Mouse (Mus musculus) liver, embryonic 14.5 days (tissue): ENCODE measurements around the gene 1700001C02Rik. TPM values are rescaled to one million over a fixed set of nuclear protein-coding genes. Genes with fewer than 3 reads are reported as not detected.

Experiments
- ATAC-seq: fragments of 200-750 bp; cut with Nextera tagmentation; 2 replicates; pipeline ENCODE4 v1.8.0; 2017; ENCODE audit warnings: moderate number of reproducible peaks, mild to moderate bottlenecking, moderate library complexity; ENCODE audit not compliant: insufficient read depth
- DNase-seq, 3 experiments: peaks; one replicate each; pipeline ENCODE4 v3.0.0-alpha.2; 2012 to 2013; ENCODE audit warnings: low read depth in 3 of 3, low spot score in 3 of 3
- H3K27ac ChIP-seq: fragments of 300-500 bp; sonication (generic); 2 replicates; pipeline ENCODE4 v1.5.1; 2014; ENCODE audit warnings: moderate library complexity, mild to moderate bottlenecking, control low read depth, inconsistent platforms
- H3K27me3 ChIP-seq: fragments of 300-500 bp; sonication (generic); 2 replicates; pipeline ENCODE4 v1.6.1; 2014; ENCODE audit warnings: mild to moderate bottlenecking, low read length, moderate library complexity; ENCODE audit not compliant: control insufficient read depth, insufficient read depth
- H3K36me3 ChIP-seq: fragments of 300-500 bp; sonication (generic); replicated peaks from 2 replicates; pipeline ENCODE4 v1.6.1; 2014; ENCODE audit warnings: low read depth; ENCODE audit not compliant: control insufficient read depth, insufficient read depth
- H3K4me1 ChIP-seq, 2 experiments: fragments of 200-500 bp in 1 of 2; fragments of 300-500 bp in 1 of 2; sonication (generic) in 1 of 2; replicated peaks; 2 replicates each; pipeline ENCODE4 v1.6.1; 2012 to 2014; ENCODE audit warnings: antibody characterized with exemption in 1 of 2, inconsistent platforms in 1 of 2, low read length in 1 of 2; ENCODE audit not compliant: control insufficient read depth in 2 of 2, insufficient read depth in 2 of 2
- H3K4me2 ChIP-seq: fragments of 300-500 bp; sonication (generic); 2 replicates; pipeline ENCODE4 v1.6.1; 2014; ENCODE audit warnings: low read depth, mild to moderate bottlenecking, control low read depth, moderate library complexity
- H3K4me3 ChIP-seq, 2 experiments: fragments of 200-500 bp in 1 of 2; fragments of 300-500 bp in 1 of 2; sonication (generic) in 1 of 2; 2 replicates each; pipeline ENCODE4 v1.5.1; 2012 to 2014; ENCODE audit warnings: low read depth in 2 of 2, low read length in 2 of 2, mild to moderate bottlenecking in 2 of 2, control low read depth in 1 of 2, inconsistent platforms in 1 of 2, moderate library complexity in 1 of 2; ENCODE audit not compliant: insufficient read depth in 1 of 2
- H3K9ac ChIP-seq: fragments of 300-500 bp; sonication (generic); replicated peaks from 2 replicates; pipeline ENCODE4 v1.6.1; 2014; ENCODE audit warnings: mild to moderate bottlenecking, control low read depth, moderate library complexity
- H3K9me3 ChIP-seq: fragments of 300-500 bp; sonication (generic); 2 replicates; pipeline ENCODE4 v1.6.1; 2016; ENCODE audit warnings: low read length, mixed read lengths; ENCODE audit not compliant: control insufficient read depth
- CTCF ChIP-seq: IDR thresholded peaks from 2 replicates; pipeline ENCODE4 v1.5.1; 2016; ENCODE audit warnings: antibody characterized with exemption, low read depth, control low read depth
- EP300 ChIP-seq: IDR thresholded peaks from 2 replicates; pipeline ENCODE4 v1.6.1; 2016; ENCODE audit warnings: antibody characterized with exemption, low read depth
- WGBS: fragments of 180-500 bp; shearing (Covaris S2); extraction: QIAGEN DNeasy Blood & Tissue Kit; methylation state at CpG from one replicate; pipeline ENCODE4 v1.1.7; 2014; ENCODE audit not compliant: insufficient replicate concordance; 5-methylcytosine and 5-hydroxymethylcytosine counted together
- polyA plus RNA-seq, 2 experiments: library from polyadenylated mRNA; depleted of rRNA in 1 of 2; stranded (reverse) in 1 of 2; unstranded in 1 of 2; fragments of >200 nt; fragmentation: Nextera tagmentation in 1 of 2; extraction: Ambion mirVana in 1 of 2; gene quantifications; 2 replicates each; pipeline versions ENCODE4 v1.2.1 to v1.2.3; 2012 to 2014

Gene 1700001C02Rik
- polyA plus RNA-seq, 2 experiments: not detected

GRCm38 (mm10) chr5:30519494-30519893 is 53.6 kb downstream of the 1700001C02Rik start:
- H3K27ac ChIP-seq: no peak overlapping the region
- no peak overlapping the region for H3K9ac ChIP-seq
- H3K4me1 ChIP-seq: peaks cover 11 to 29% of the 10 kb centered on the region in 2 experiments
- TF ChIP-seq CTCF: no peak
- no peak for TF ChIP-seq EP300
- ATAC-seq: no peak
- no peaks in the 10 kb centered on the region for H3K27me3 ChIP-seq
- H3K9me3 ChIP-seq: no peaks in the 10 kb centered on the region
- no peak overlapping the region for H3K4me2 ChIP-seq
- H3K4me3 ChIP-seq: no peak overlapping the region
- DNase-seq: no peak
- no peaks in the 10 kb centered on the region for H3K36me3 ChIP-seq
- 31% methylated on average over 7 of the region's 7 CpGs for WGBS

- ATAC-seq: peak; percentile 46; the same call in 1 of the 2 replicates
These were observed 54.4 kb downstream of the 1700001C02Rik start for GRCm38 (mm10) chr5:30520214-30520732.

GRCm38 (mm10) chr5:30522406-30522805 is 56.6 kb downstream of the 1700001C02Rik start:
- H3K4me2 ChIP-seq: no peak overlapping the region
- no peak overlapping the region for H3K27ac ChIP-seq
- peaks cover 11 to 29% of the 10 kb centered on the region in 2 experiments for H3K4me1 ChIP-seq
- TF ChIP-seq CTCF: no peak
- TF ChIP-seq EP300: no peak
- H3K9ac ChIP-seq: no peak overlapping the region
- H3K36me3 ChIP-seq: no peaks in the 10 kb centered on the region
- ATAC-seq (no peak), DNase-seq (no peak)
- no peaks in the 10 kb centered on the region for H3K27me3 ChIP-seq
- WGBS: 70% methylated on average over 8 of the region's 8 CpGs
- H3K4me3 ChIP-seq: no peak overlapping the region
- H3K9me3 ChIP-seq: no peaks in the 10 kb centered on the region

More at GRCm38 (mm10) chr5:30520214-30520732, 54.4 kb downstream of the 1700001C02Rik start:
- H3K27me3 ChIP-seq: no peaks in the 10 kb centered on the region
- H3K9ac ChIP-seq: no peak overlapping the region
- TF ChIP-seq CTCF (no peak), EP300 (peak; percentile 45)
- H3K36me3 ChIP-seq: no peaks in the 10 kb centered on the region
- peaks cover 11 to 29% of the 10 kb centered on the region in 2 experiments for H3K4me1 ChIP-seq
- peak; percentile 14 to 24 (median 22) for DNase-seq
- H3K4me3 ChIP-seq: no peak overlapping the region
- 45% methylated on average over 10 of the region's 10 CpGs for WGBS
- no peak overlapping the region; the same call in 1 of the 2 replicates for H3K27ac ChIP-seq
- H3K9me3 ChIP-seq: no peaks in the 10 kb centered on the region
- H3K4me2 ChIP-seq: no peak overlapping the region

- H3K27ac ChIP-seq: no peak overlapping the region
- H3K9ac ChIP-seq: no peak overlapping the region
- peaks cover 11 to 22% of the 10 kb centered on the region in 2 experiments for H3K4me1 ChIP-seq
- no peaks in the 10 kb centered on the region for H3K36me3 ChIP-seq
- DNase-seq (no peak), ATAC-seq (no peak)
- TF ChIP-seq EP300: no peak
- no peak for TF ChIP-seq CTCF
- H3K9me3 ChIP-seq: no peaks in the 10 kb centered on the region
- no peaks in the 10 kb centered on the region for H3K27me3 ChIP-seq
- WGBS: 33% methylated on average over 3 of the region's 3 CpGs
- H3K4me3 ChIP-seq: no peak overlapping the region
- H3K4me2 ChIP-seq: no peak overlapping the region
These were observed 57.3 kb downstream of the 1700001C02Rik start for GRCm38 (mm10) chr5:30523131-30523530.

GRCm38 (mm10) chr5:30524213-30524612 is 58.4 kb downstream of the 1700001C02Rik start:
- ATAC-seq (no peak), DNase-seq (no peak)
- no peaks in the 10 kb centered on the region for H3K27me3 ChIP-seq
- no peak overlapping the region for H3K4me2 ChIP-seq
- 31% methylated on average over 3 of the region's 3 CpGs for WGBS
- no peak overlapping the region for H3K27ac ChIP-seq
- H3K9ac ChIP-seq: no peak overlapping the region
- no peak for TF ChIP-seq EP300
- TF ChIP-seq CTCF: no peak
- no peaks in the 10 kb centered on the region for H3K36me3 ChIP-seq
- H3K4me1 ChIP-seq: peaks cover 9 to 13% of the 10 kb centered on the region in 2 experiments
- no peaks in the 10 kb centered on the region for H3K9me3 ChIP-seq
- H3K4me3 ChIP-seq: no peak overlapping the region
